Mouse (Mus musculus) heart, embryonic 14.5 days (tissue): ENCODE measurements around the gene Prickle2. TPM values are rescaled to one million over a fixed set of nuclear protein-coding genes. Genes with fewer than 3 reads are reported as not detected.
A peak's percentile ranks its signal among the peaks of the same experiment; 100 is the strongest.

Experiments
- ATAC-seq: fragments of 200-750 bp; cut with Nextera tagmentation; 2 replicates; pipeline ENCODE4 v1.8.0; 2017; ENCODE audit warnings: low read depth, moderate TSS enrichment; ENCODE audit not compliant: insufficient number of reproducible peaks, insufficient read depth, low FRiP score
- H3K27ac ChIP-seq, 2 experiments: fragments of 200-500 bp in 1 of 2; fragments of 300-500 bp in 1 of 2; sonication (generic) in 1 of 2; replicated peaks in 1 of 2; 2 replicates each; pipeline ENCODE4 v1.5.1; 2012 to 2014; ENCODE audit warnings: low read depth in 2 of 2, low read length in 2 of 2, control low read depth in 1 of 2, mild to moderate bottlenecking in 1 of 2, mixed read lengths in 1 of 2; ENCODE audit not compliant: control insufficient read depth in 1 of 2, insufficient read depth in 1 of 2
- H3K27me3 ChIP-seq: fragments of 300-500 bp; sonication (generic); 2 replicates; pipeline ENCODE4 v1.6.1; 2014; ENCODE audit warnings: mild to moderate bottlenecking, low read length, control low read depth; ENCODE audit not compliant: control insufficient read depth, insufficient read depth
- H3K36me3 ChIP-seq: fragments of 300-500 bp; sonication (generic); 2 replicates; pipeline ENCODE4 v1.6.1; 2014; ENCODE audit warnings: mild to moderate bottlenecking, control low read depth, low read length, mixed read lengths; ENCODE audit not compliant: control insufficient read depth, insufficient read depth
- H3K4me1 ChIP-seq, 2 experiments: fragments of 200-500 bp in 1 of 2; fragments of 300-500 bp in 1 of 2; sonication (generic) in 1 of 2; 2 replicates each; pipeline ENCODE4 v1.6.1; 2012 to 2014; ENCODE audit warnings: low read length in 2 of 2, control low read depth in 1 of 2, mixed read lengths in 1 of 2; ENCODE audit not compliant: control insufficient read depth in 2 of 2, insufficient read depth in 2 of 2
- H3K4me2 ChIP-seq: fragments of 300-500 bp; sonication (generic); 2 replicates; pipeline ENCODE4 v1.6.1; 2014; ENCODE audit warnings: mild to moderate bottlenecking, low read length
- H3K4me3 ChIP-seq, 2 experiments: fragments of 200-500 bp in 1 of 2; fragments of 300-500 bp in 1 of 2; sonication (generic) in 1 of 2; 2 replicates each; pipeline ENCODE4 v1.5.1; 2012 to 2014; ENCODE audit warnings: low read length in 2 of 2, mild to moderate bottlenecking in 2 of 2, control low read depth in 1 of 2, low read depth in 1 of 2, moderate library complexity in 1 of 2; ENCODE audit not compliant: control insufficient read depth in 1 of 2, insufficient read depth in 1 of 2
- H3K9ac ChIP-seq: fragments of 300-500 bp; sonication (generic); 2 replicates; pipeline ENCODE4 v1.6.1; 2014; ENCODE audit warnings: mild to moderate bottlenecking, low read length
- H3K9me3 ChIP-seq: fragments of 300-500 bp; sonication (generic); 2 replicates; pipeline ENCODE4 v1.6.1; 2016; ENCODE audit warnings: low read length, control low read depth; ENCODE audit not compliant: control insufficient read depth
- WGBS: fragments of 180-500 bp; shearing (Covaris S2); extraction: QIAGEN DNeasy Blood & Tissue Kit; methylation state at CpG from one replicate; pipeline ENCODE4 v1.1.7; 2014; 5-methylcytosine and 5-hydroxymethylcytosine counted together
- polyA plus RNA-seq: library from polyadenylated mRNA; unstranded; fragments of >200 nt; fragmentation: Nextera tagmentation; extraction: Ambion mirVana; gene quantifications from 2 replicates; pipeline ENCODE4 v1.2.1, GENCODE M21; 2014

Gene Prickle2
- polyA plus RNA-seq, 1 experiment from 2014 or later, result 5.8 TPM

GRCm38 (mm10) chr6:92517002-92517401 is 189.0 kb downstream of the Prickle2 start:
- peak overlapping the region in 1 of 2 experiments; percentile 14; a peak in 1 of 4 replicates for H3K27ac ChIP-seq
- no peaks in the 10 kb centered on the region for H3K36me3 ChIP-seq
- H3K4me2 ChIP-seq, result no peak overlapping the region
- no peaks in the 10 kb centered on the region for H3K9me3 ChIP-seq
- 45% methylated on average over 2 of the region's 2 CpGs for WGBS
- no peak overlapping the region for H3K4me3 ChIP-seq
- ATAC-seq, result no peak
- H3K27me3 ChIP-seq, result no peaks in the 10 kb centered on the region
- H3K9ac ChIP-seq, result no peak overlapping the region
- peaks cover 11 to 29% of the 10 kb centered on the region in 2 experiments for H3K4me1 ChIP-seq

DNA sequence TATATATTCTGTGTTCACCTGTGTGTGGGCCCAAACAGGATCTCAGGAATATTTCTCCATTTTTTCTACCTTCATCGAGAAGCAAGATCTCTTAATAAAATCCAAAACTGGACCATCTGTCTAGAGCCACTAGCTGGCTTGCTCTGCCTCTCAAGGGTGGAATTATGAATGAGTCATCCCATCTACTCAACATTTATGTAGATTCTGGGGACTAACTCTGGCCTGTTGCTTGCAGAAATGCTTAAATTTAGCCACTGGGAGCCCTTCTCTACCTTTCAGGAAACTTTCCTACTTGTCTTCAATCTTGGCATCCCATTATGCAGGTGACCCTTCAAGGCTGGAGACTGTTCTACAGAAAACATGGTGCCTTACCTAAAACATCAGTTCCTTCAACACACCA is 194.0 kb downstream of the Prickle2 start:
- no peaks in the 10 kb centered on the region for H3K36me3 ChIP-seq
- H3K4me2 ChIP-seq, result no peak overlapping the region
- 88% methylated on average over 1 of the region's 1 CpGs for WGBS
- H3K4me3 ChIP-seq, result no peak overlapping the region
- ATAC-seq, result no peak
- H3K9me3 ChIP-seq, result no peaks in the 10 kb centered on the region
- H3K27me3 ChIP-seq, result no peaks in the 10 kb centered on the region
- no peak overlapping the region for H3K9ac ChIP-seq
- no peak overlapping the region for H3K27ac ChIP-seq
- H3K4me1 ChIP-seq, result peaks cover 2 to 3% of the 10 kb centered on the region in 2 experiments; a peak in 2 of 4 replicates

DNA sequence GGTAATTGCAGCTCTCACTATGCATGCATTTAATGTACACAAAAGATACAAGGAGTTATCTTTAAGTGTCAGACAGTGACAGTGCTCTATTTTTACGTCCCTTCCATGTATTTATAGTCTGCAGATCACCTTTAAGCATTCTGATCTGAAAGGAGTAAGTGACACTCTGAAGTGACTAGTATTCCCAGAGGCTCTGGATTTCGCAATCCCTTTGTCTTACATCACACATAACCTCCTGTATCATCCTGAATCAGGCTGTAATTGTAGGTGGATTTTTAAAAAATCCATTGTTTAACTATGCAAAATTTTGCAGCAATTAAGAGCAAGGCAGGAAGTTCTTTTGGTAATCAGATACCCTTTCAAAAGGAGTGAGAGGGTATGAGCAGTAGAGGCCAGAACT is 196.2 kb downstream of the Prickle2 start:
- Histone ChIP-seq H3K9me3 (no peaks in the 10 kb centered on the region), H3K4me3 (no peak overlapping the region), H3K4me1 (peaks cover 2 to 3% of the 10 kb centered on the region in 2 experiments; a peak in 2 of 4 replicates), H3K27me3 (no peaks in the 10 kb centered on the region), H3K4me2 (no peak overlapping the region), H3K36me3 (no peaks in the 10 kb centered on the region), H3K27ac (no peak overlapping the region), H3K9ac (no peak overlapping the region)
- ATAC-seq, result no peak
- 35% methylated on average over 2 of the region's 2 CpGs for WGBS

DNA sequence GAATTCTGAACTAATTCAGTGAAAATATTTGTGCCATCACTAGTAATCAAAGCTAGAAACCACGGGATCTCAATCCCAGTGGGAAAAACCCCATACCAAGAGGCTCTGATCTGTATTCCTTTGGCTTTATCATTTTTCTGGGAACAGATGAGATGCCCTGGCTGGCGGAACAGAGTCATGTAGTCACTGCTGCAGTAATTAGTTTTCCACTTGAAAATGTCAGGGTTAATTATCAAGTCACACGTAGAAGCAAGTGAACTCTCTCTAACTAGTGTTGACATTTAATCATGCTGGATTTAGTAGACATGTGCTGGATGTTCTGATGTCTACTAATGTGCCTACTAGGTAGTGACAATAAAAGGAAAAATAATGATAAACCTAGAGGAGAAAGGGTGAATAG is 199.7 kb downstream of the Prickle2 start:
- no peak for ATAC-seq
- Histone ChIP-seq H3K9ac (no peak overlapping the region), H3K27ac (no peak overlapping the region), H3K4me3 (no peak overlapping the region), H3K4me1 (peaks cover 2 to 3% of the 10 kb centered on the region in 2 experiments; a peak in 2 of 4 replicates), H3K27me3 (no peaks in the 10 kb centered on the region), H3K9me3 (no peaks in the 10 kb centered on the region), H3K36me3 (no peaks in the 10 kb centered on the region), H3K4me2 (no peak overlapping the region)
- WGBS, result 45% methylated on average over 3 of the region's 3 CpGs

DNA sequence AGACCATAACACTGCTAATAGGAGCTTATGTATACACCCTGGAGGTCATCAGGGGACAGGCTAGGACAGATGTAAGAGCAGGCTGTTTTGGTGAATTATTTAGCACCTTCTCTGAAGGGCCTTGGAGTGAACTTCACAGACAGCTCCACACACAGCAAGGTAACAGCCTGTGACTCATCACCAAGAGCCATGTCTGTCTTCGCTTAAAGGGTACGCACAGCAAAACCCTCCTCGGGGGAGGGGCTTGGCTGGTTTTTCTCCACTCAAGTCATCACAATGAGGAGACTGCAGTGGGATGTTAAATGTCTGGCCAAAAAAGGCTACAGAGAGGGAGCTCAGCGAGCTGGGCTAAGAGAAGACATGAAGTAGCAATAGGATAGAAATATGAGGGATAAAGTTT is 206.5 kb downstream of the Prickle2 start:
- no peak for ATAC-seq
- 28% methylated on average over 4 of the region's 4 CpGs for WGBS
- no peak overlapping the region for H3K9ac ChIP-seq
- H3K4me1 ChIP-seq, result peaks cover 7 to 25% of the 10 kb centered on the region in 2 experiments
- H3K27me3 ChIP-seq, result no peaks in the 10 kb centered on the region
- no peaks in the 10 kb centered on the region for H3K9me3 ChIP-seq
- H3K27ac ChIP-seq, result peak overlapping the region; percentile 57 to 66
- no peak overlapping the region for H3K4me2 ChIP-seq
- no peaks in the 10 kb centered on the region for H3K36me3 ChIP-seq
- H3K4me3 ChIP-seq, result no peak overlapping the region

- H3K4me2 ChIP-seq, result peak overlapping the region; percentile 44
- H3K27me3 ChIP-seq, result no peaks in the 10 kb centered on the region
- 7% methylated on average over 6 of the region's 6 CpGs for WGBS
- peak overlapping the region; percentile 57 to 62; a peak in 2 of 4 replicates for H3K27ac ChIP-seq
- peaks cover 7 to 25% of the 10 kb centered on the region in 2 experiments for H3K4me1 ChIP-seq
- ATAC-seq, result peak; percentile 54; the same call in 1 of the 2 replicates
- no peak overlapping the region for H3K4me3 ChIP-seq
- H3K36me3 ChIP-seq, result no peaks in the 10 kb centered on the region
- 0 out of 2 replicates have a peak overlapping the region, but pooled peaks have one; percentile 30 for H3K9ac ChIP-seq
- no peaks in the 10 kb centered on the region for H3K9me3 ChIP-seq
Measured at GRCm38 (mm10) chr6:92498574-92498973, 207.4 kb downstream of the Prickle2 start.

DNA sequence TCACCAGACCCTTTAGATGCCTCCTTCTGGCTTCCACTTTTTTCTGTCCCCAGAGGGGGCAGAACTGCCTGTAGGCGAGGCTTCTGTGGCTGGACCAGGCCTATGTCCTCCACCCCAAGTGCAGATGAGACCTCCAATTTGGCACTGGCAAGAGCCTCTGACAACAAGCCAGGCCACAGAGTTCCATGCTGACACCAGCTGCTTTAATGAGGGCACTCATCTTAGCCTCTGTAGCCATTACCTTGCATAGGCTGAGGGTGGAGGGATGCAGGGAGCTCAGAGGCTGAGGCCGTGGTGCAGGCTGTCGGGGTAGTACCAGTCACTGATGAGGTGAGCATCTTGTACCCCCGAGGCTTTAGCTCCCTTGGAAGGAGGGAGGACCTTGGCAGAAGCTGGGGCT is 208.7 kb downstream of the Prickle2 start:
- Histone ChIP-seq H3K4me2 (no peak overlapping the region), H3K27ac (no peak overlapping the region), H3K4me1 (peaks cover 7 to 25% of the 10 kb centered on the region in 2 experiments), H3K36me3 (no peaks in the 10 kb centered on the region), H3K9ac (no peak overlapping the region), H3K9me3 (no peaks in the 10 kb centered on the region), H3K27me3 (no peaks in the 10 kb centered on the region), H3K4me3 (no peak overlapping the region)
- no peak for ATAC-seq
- WGBS, result 76% methylated on average over 4 of the region's 4 CpGs

DNA sequence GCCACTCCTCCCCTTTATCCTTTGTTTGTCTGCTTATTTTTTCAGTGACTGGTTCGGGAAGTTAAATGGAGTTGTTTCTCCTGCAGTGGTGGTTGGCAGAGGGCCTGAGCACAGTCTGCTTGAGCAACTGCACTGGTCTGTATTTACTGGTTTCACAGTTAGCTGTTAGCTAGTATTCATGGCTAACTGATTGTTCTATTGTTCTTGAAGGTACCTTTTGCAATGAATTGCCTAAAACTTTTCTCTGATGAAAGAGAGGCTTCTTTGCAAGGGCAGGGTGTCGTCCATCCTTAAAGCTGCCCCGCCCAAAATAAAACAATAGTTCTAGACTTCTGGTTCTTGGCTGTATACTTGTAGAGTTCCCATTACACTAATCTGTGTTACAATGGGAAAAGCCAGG is 210.5 kb downstream of the Prickle2 start:
- H3K9me3 ChIP-seq, result no peaks in the 10 kb centered on the region
- ATAC-seq, result no peak
- no peak overlapping the region for H3K4me3 ChIP-seq
- H3K27ac ChIP-seq, result no peak overlapping the region
- H3K4me1 ChIP-seq, result peaks cover 11 to 25% of the 10 kb centered on the region in 2 experiments
- H3K36me3 ChIP-seq, result no peaks in the 10 kb centered on the region
- no peak overlapping the region for H3K4me2 ChIP-seq
- H3K27me3 ChIP-seq, result no peaks in the 10 kb centered on the region
- no peak overlapping the region for H3K9ac ChIP-seq
- 86% methylated on average over 3 of the region's 3 CpGs for WGBS
